Mouse (Mus musculus) hindbrain, embryonic 15.5 days (tissue): ENCODE measurements around the gene Dhrs13. TPM values are rescaled to one million over a fixed set of nuclear protein-coding genes. Genes with fewer than 3 reads are reported as not detected.
A peak's percentile ranks its signal among the peaks of the same experiment; 100 is the strongest.

Source experiments
- ATAC-seq: fragments of 200-750 bp; cut with Nextera tagmentation; 2 replicates; pipeline ENCODE4 v1.8.0; 2017; ENCODE audit warnings: low read depth, moderate number of reproducible peaks, moderate TSS enrichment; ENCODE audit not compliant: low FRiP score
- H3K27ac ChIP-seq: fragments of 300-500 bp; sonication (generic); replicated peaks from 2 replicates; pipeline ENCODE4 v1.5.1; 2015; ENCODE audit warnings: mild to moderate bottlenecking, inconsistent platforms
- H3K27me3 ChIP-seq: fragments of 300-500 bp; sonication (generic); 2 replicates; pipeline ENCODE4 v1.6.1; 2015; ENCODE audit warnings: control low read depth, inconsistent platforms
- H3K36me3 ChIP-seq: fragments of 300-500 bp; sonication (generic); 2 replicates; pipeline ENCODE4 v1.6.1; 2015; ENCODE audit warnings: control low read depth, inconsistent platforms
- H3K4me1 ChIP-seq: fragments of 300-500 bp; sonication (generic); replicated peaks from 2 replicates; pipeline ENCODE4 v1.6.1; 2015; ENCODE audit warnings: control low read depth, inconsistent platforms
- H3K4me2 ChIP-seq: fragments of 300-500 bp; sonication (generic); 2 replicates; pipeline ENCODE4 v1.6.1; 2015; ENCODE audit warnings: moderate library complexity, mild to moderate bottlenecking, inconsistent platforms
- H3K4me3 ChIP-seq: fragments of 300-500 bp; sonication (generic); 2 replicates; pipeline ENCODE4 v1.5.1; 2015; ENCODE audit warnings: mild to moderate bottlenecking, inconsistent platforms
- H3K9ac ChIP-seq: fragments of 300-500 bp; sonication (generic); 2 replicates; pipeline ENCODE4 v1.6.1; 2015; ENCODE audit warnings: inconsistent platforms
- H3K9me3 ChIP-seq: fragments of 300-500 bp; sonication (generic); 2 replicates; pipeline ENCODE4 v1.6.1; 2016; ENCODE audit warnings: control low read depth, inconsistent platforms
- WGBS: fragments of 180-500 bp; shearing (Covaris S2); methylation state at CpG from one replicate; pipeline ENCODE4 v1.1.7; 2015; 5-methylcytosine and 5-hydroxymethylcytosine counted together
- polyA plus RNA-seq: library from polyadenylated mRNA; unstranded; fragments of >200 nt; fragmentation: Nextera tagmentation; extraction: Ambion mirVana; gene quantifications from 2 replicates; pipeline ENCODE4 v1.2.1, GENCODE M21; 2015

The Dhrs13 gene
- 48.6 and 55.6 TPM in 2 replicates for polyA plus RNA-seq

- Histone ChIP-seq H3K36me3 (peaks cover 29% of the 10 kb centered on the region), H3K4me3 (peak within 1 kb of the TSS; percentile 60), H3K27ac (peak within 1 kb of the TSS; percentile 94), H3K9ac (peak within 1 kb of the TSS; percentile 81), H3K4me2 (peak within 1 kb of the TSS; percentile 69), H3K4me1 (peaks cover 34% of the 10 kb centered on the region), H3K9me3 (no peaks in the 10 kb centered on the region), H3K27me3 (no peaks in the 10 kb centered on the region)
- WGBS, result under 1% methylated on average over 87 of the region's 96 CpGs
- ATAC-seq, result peak; percentile 93
Observed at GRCm38 (mm10) chr11:78031947-78032808, at the start of gene Dhrs13. Dhrs13 (plus strand) TSS chr11:78032280.

- H3K27me3 ChIP-seq, result no peaks in the 10 kb centered on the region
- H3K4me2 ChIP-seq, result peak within 1 kb of the TSS; percentile 78
- H3K9me3 ChIP-seq, result no peaks in the 10 kb centered on the region
- peaks cover 17% of the 10 kb centered on the region for H3K36me3 ChIP-seq
- under 1% methylated on average over 62 of the region's 62 CpGs for WGBS
- H3K4me3 ChIP-seq, result peak within 1 kb of the TSS; percentile 67
- peak; percentile 88 for ATAC-seq
- H3K9ac ChIP-seq, result peak within 1 kb of the TSS; percentile 79
- H3K27ac ChIP-seq, result peak within 1 kb of the TSS; percentile 98
- peaks cover 34% of the 10 kb centered on the region for H3K4me1 ChIP-seq
Observed at GRCm38 (mm10) chr11:77982441-77982905, 49.6 kb upstream of the Dhrs13 start, which contains the start of gene Phf12. Phf12 (plus strand) TSS chr11:77982754.

GRCm38 (mm10) chr11:77983191-77983936 is 48.7 kb upstream of the Dhrs13 start:
- Histone ChIP-seq H3K36me3 (peaks cover 10% of the 10 kb centered on the region), H3K9ac (peak overlapping the region; percentile 79), H3K9me3 (no peaks in the 10 kb centered on the region), H3K4me3 (peak overlapping the region; percentile 67), H3K4me1 (peaks cover 34% of the 10 kb centered on the region), H3K27me3 (no peaks in the 10 kb centered on the region), H3K27ac (peak overlapping the region; percentile 98), H3K4me2 (peak overlapping the region; percentile 78)
- ATAC-seq, result no peak
- under 1% methylated on average over 28 of the region's 32 CpGs for WGBS

GRCm38 (mm10) chr11:77983937-77984835 is 47.9 kb upstream of the Dhrs13 start:
- H3K9ac ChIP-seq, result peak overlapping the region; percentile 79
- peak overlapping the region; percentile 78 for H3K4me2 ChIP-seq
- no peaks in the 10 kb centered on the region for H3K27me3 ChIP-seq
- peak overlapping the region; percentile 98 for H3K27ac ChIP-seq
- H3K9me3 ChIP-seq, result no peaks in the 10 kb centered on the region
- H3K4me3 ChIP-seq, result peak overlapping the region; percentile 67
- under 1% methylated on average over 61 of the region's 63 CpGs for WGBS
- ATAC-seq, result no peak
- peaks cover 18% of the 10 kb centered on the region for H3K36me3 ChIP-seq
- peaks cover 34% of the 10 kb centered on the region for H3K4me1 ChIP-seq

GRCm38 (mm10) chr11:77984836-77985231 is 47.2 kb upstream of the Dhrs13 start:
- H3K4me2 ChIP-seq, result peak overlapping the region; percentile 78
- no peaks in the 10 kb centered on the region for H3K27me3 ChIP-seq
- peak overlapping the region; percentile 79 for H3K9ac ChIP-seq
- ATAC-seq, result no peak
- peaks cover 34% of the 10 kb centered on the region for H3K4me1 ChIP-seq
- H3K27ac ChIP-seq, result peak overlapping the region; percentile 98
- peak overlapping the region; percentile 67 for H3K4me3 ChIP-seq
- peaks cover 22% of the 10 kb centered on the region for H3K36me3 ChIP-seq
- WGBS, result 0% methylated on average over 13 of the region's 13 CpGs
- H3K9me3 ChIP-seq, result no peaks in the 10 kb centered on the region

- Histone ChIP-seq H3K27me3 (no peaks in the 10 kb centered on the region), H3K4me3 (peak overlapping the region; percentile 67), H3K4me1 (peaks cover 27% of the 10 kb centered on the region), H3K9ac (peak overlapping the region; percentile 79), H3K36me3 (peaks cover 22% of the 10 kb centered on the region), H3K9me3 (no peaks in the 10 kb centered on the region), H3K27ac (peak overlapping the region; percentile 98), H3K4me2 (peak overlapping the region; percentile 78)
- no peak for ATAC-seq
- WGBS, result 67% methylated on average over 3 of the region's 3 CpGs
Observed at GRCm38 (mm10) chr11:77985541-77986065, 46.5 kb upstream of the Dhrs13 start.

GRCm38 (mm10) chr11:77989071-77989690 is 42.9 kb upstream of the Dhrs13 start:
- H3K9me3 ChIP-seq, result no peaks in the 10 kb centered on the region
- 93% methylated on average over 13 of the region's 13 CpGs for WGBS
- H3K4me2 ChIP-seq, result no peak overlapping the region
- ATAC-seq, result no peak
- H3K9ac ChIP-seq, result no peak overlapping the region
- H3K27ac ChIP-seq, result no peak overlapping the region
- no peaks in the 10 kb centered on the region for H3K27me3 ChIP-seq
- H3K4me1 ChIP-seq, result peaks cover 20% of the 10 kb centered on the region
- peaks cover 22% of the 10 kb centered on the region for H3K36me3 ChIP-seq
- no peak overlapping the region for H3K4me3 ChIP-seq

- Histone ChIP-seq H3K9ac (no peak overlapping the region), H3K27me3 (no peaks in the 10 kb centered on the region), H3K9me3 (no peaks in the 10 kb centered on the region), H3K4me1 (no peaks in the 10 kb centered on the region), H3K27ac (no peak overlapping the region), H3K4me3 (no peak overlapping the region), H3K36me3 (no peaks in the 10 kb centered on the region), H3K4me2 (no peak overlapping the region)
- no peak for ATAC-seq
- WGBS, result 72% methylated on average over 1 of the region's 1 CpGs
Observed at GRCm38 (mm10) chr11:77995556-77995955, 36.5 kb upstream of the Dhrs13 start.

GRCm38 (mm10) chr11:78006446-78006845 is 25.6 kb upstream of the Dhrs13 start:
- peaks cover 44% of the 10 kb centered on the region for H3K36me3 ChIP-seq
- H3K9me3 ChIP-seq, result no peaks in the 10 kb centered on the region
- H3K27me3 ChIP-seq, result no peaks in the 10 kb centered on the region
- no peak overlapping the region for H3K27ac ChIP-seq
- WGBS, result 98% methylated on average over 5 of the region's 5 CpGs
- no peak overlapping the region for H3K9ac ChIP-seq
- no peak overlapping the region for H3K4me3 ChIP-seq
- H3K4me1 ChIP-seq, result peaks cover 4% of the 10 kb centered on the region; the same call in 1 of the 2 replicates
- ATAC-seq, result no peak
- no peak overlapping the region for H3K4me2 ChIP-seq

GRCm38 (mm10) chr11:78019676-78020075 is 12.4 kb upstream of the Dhrs13 start:
- 20% methylated on average over 4 of the region's 4 CpGs for WGBS
- Histone ChIP-seq H3K27ac (no peak overlapping the region), H3K9ac (no peak overlapping the region), H3K9me3 (no peaks in the 10 kb centered on the region), H3K27me3 (no peaks in the 10 kb centered on the region), H3K4me3 (no peak overlapping the region), H3K4me1 (no peaks in the 10 kb centered on the region), H3K36me3 (peaks cover 74% of the 10 kb centered on the region), H3K4me2 (no peak overlapping the region)
- peak; percentile 73; the same call in 1 of the 2 replicates for ATAC-seq

- no peaks in the 10 kb centered on the region for H3K27me3 ChIP-seq
- H3K9ac ChIP-seq, result no peak overlapping the region
- H3K27ac ChIP-seq, result no peak overlapping the region
- no peaks in the 10 kb centered on the region for H3K4me1 ChIP-seq
- H3K4me3 ChIP-seq, result no peak overlapping the region
- WGBS, result 78% methylated on average over 8 of the region's 8 CpGs
- H3K9me3 ChIP-seq, result no peaks in the 10 kb centered on the region
- ATAC-seq, result no peak
- peaks cover 72% of the 10 kb centered on the region for H3K36me3 ChIP-seq
- H3K4me2 ChIP-seq, result no peak overlapping the region
Observed at GRCm38 (mm10) chr11:78023607-78024006, 8.5 kb upstream of the Dhrs13 start.
